Mouse (Mus musculus) granulocyte monocyte progenitor cell, adult 5-6 weeks (primary cell): ENCODE data around the gene Ssx2ip. TPM values are rescaled to one million over a fixed set of nuclear protein-coding genes. Genes with fewer than 3 reads are reported as not detected.

Experiments
- ATAC-seq: replicated peaks from 2 replicates; pipeline ENCODE4 v1.8.0; 2016; ENCODE audit warnings: mild to moderate bottlenecking, moderate TSS enrichment, inconsistent platforms; ENCODE audit not compliant: poor library complexity, severe bottlenecking
- total RNA-seq, 2 experiments: library from RNA; stranded (forward) in 1 of 2; stranded (reverse) in 1 of 2; fragments of 200-712, 200-1000 nt in 1 of 2; fragments of >200 nt in 1 of 2; fragmentation: Nextera tagmentation in 1 of 2; gene quantifications; 2 replicates each; pipeline ENCODE4 v1.2.3; 2014 to 2017

The Ssx2ip gene
- total RNA-seq, 2 experiments from 2014 or later, result 7.6 to 17.7 TPM

GRCm38 (mm10) chr3:146397847-146398246 is 6.6 kb upstream of the Ssx2ip start:
- ATAC-seq, result no peak

GRCm38 (mm10) chr3:146399203-146399602 is 5.2 kb upstream of the Ssx2ip start:
- no peak for ATAC-seq

GRCm38 (mm10) chr3:146403770-146404169 is 672 bp upstream of the Ssx2ip start:
- no peak for ATAC-seq

GRCm38 (mm10) chr3:146405213-146406006 is 968 bp downstream of the Ssx2ip start:
- ATAC-seq, result no peak

GRCm38 (mm10) chr3:146406007-146406341 is 1.5 kb downstream of the Ssx2ip start:
- ATAC-seq, result no peak

GRCm38 (mm10) chr3:146407086-146407721 is 2.8 kb downstream of the Ssx2ip start:
- ATAC-seq, result no peak

- peak; percentile 61 for ATAC-seq
These were observed 5.7 kb downstream of the Ssx2ip start for GRCm38 (mm10) chr3:146410114-146410513.

- ATAC-seq, result no peak
These were observed 7.6 kb downstream of the Ssx2ip start for GRCm38 (mm10) chr3:146412008-146412407.

GRCm38 (mm10) chr3:146412480-146412879 is 8.0 kb downstream of the Ssx2ip start:
- no peak for ATAC-seq

GRCm38 (mm10) chr3:146413016-146413415 is 8.6 kb downstream of the Ssx2ip start:
- ATAC-seq, result no peak

- ATAC-seq, result no peak
These were observed 9.6 kb downstream of the Ssx2ip start for GRCm38 (mm10) chr3:146413992-146414391.

- ATAC-seq, result no peak
These were observed 10.1 kb downstream of the Ssx2ip start for GRCm38 (mm10) chr3:146414555-146414954.

- no peak for ATAC-seq
These were observed 13.4 kb downstream of the Ssx2ip start for GRCm38 (mm10) chr3:146417873-146418272.

- no peak for ATAC-seq
These were observed 14.5 kb downstream of the Ssx2ip start for GRCm38 (mm10) chr3:146418901-146419300.

- no peak for ATAC-seq
These were observed 15.1 kb downstream of the Ssx2ip start for GRCm38 (mm10) chr3:146419534-146419933.

- ATAC-seq, result no peak
These were observed 15.6 kb downstream of the Ssx2ip start for GRCm38 (mm10) chr3:146419992-146420537.

- peak; percentile 96 for ATAC-seq
These were observed 17.3 kb downstream of the Ssx2ip start for GRCm38 (mm10) chr3:146421787-146422186.

GRCm38 (mm10) chr3:146423710-146424109 is 19.3 kb downstream of the Ssx2ip start:
- ATAC-seq, result no peak

- ATAC-seq, result no peak
These were observed 20.0 kb downstream of the Ssx2ip start for GRCm38 (mm10) chr3:146424306-146424900.

- ATAC-seq, result no peak
These were observed 21.5 kb downstream of the Ssx2ip start for GRCm38 (mm10) chr3:146425902-146426301.

- ATAC-seq, result no peak
These were observed 22.0 kb downstream of the Ssx2ip start for GRCm38 (mm10) chr3:146426489-146426888.
